In the genomic region with DNA sequence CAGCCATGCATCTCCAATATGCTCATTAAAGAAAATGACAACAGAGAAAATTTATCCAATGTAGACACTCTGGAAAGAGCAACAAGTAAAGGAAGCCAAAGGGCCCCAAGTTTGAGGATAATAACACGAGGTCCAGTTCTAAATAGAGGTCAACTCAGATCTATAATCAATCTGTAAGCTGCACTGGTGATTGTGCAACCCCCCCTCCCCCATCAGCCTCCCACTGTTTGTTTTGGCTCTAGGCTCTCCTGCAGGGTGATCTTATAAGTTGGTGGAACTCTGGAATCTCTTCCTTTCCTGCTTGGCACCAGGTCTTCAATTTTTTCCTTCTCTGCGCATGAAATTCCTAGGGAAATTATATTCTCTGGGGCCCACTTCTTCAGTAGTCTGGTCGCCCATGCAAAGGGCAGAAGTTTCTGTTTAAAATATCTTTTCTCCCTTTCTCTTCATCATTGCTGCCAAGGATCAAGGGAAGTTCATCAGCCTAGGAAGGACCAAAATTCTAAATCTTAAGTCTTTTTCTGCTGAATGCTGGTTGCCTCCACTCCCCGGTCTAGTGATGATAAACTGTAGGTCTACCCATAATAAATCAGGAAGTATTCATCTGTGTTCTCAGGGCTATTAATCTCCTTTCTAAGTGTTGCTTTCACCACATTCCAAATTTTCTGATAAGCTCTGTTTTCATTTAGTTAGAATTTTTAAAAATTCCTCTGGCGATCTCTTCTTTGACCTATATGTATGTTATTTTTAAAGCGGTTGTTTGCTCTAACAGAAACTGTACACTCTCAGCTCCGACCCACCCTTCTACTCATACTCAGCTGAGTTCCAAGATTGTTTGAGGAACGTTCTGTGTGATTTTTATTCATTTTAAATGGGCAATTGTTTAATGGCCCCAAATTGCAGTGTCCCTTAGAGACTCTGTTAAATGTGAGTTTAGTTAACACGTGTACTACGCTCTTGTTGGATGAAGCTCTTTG, we compare ENCODE assay signal across 10 mouse cellular contexts. TPM values are rescaled to one million over a fixed set of nuclear protein-coding genes. Genes with fewer than 3 reads are reported as not detected.
DNase-seq lines count a peak whose midpoint lies in the region; ATAC-seq and TF ChIP-seq lines count a peak whose summit lies in the region.
"Had no signal": no experiment of that assay in that cellular context is flagged by ENCODE, and none has a peak within 500 bp of the region (broad histone marks: within the 10 kb centered on the region; RNA-seq: fewer than 3 reads in every experiment).

No protein-coding gene starts in this region.

- TF ChIP-seq CTCF in lung, postnatal 0 days (IDR thresholded peaks at IDR 0.05), result no peak
- TF ChIP-seq CTCF in liver, postnatal 0 days (IDR thresholded peaks at IDR 0.05; ENCODE audit: low read depth), result no peak

- 38% methylated on average over 10 of the region's 10 CpGs for WGBS in lung, postnatal 0 days
- WGBS in heart, embryonic 12.5 days, result 47% methylated on average over 10 of the region's 10 CpGs
- 64% methylated on average over 10 of the region's 10 CpGs for WGBS in liver, postnatal 0 days (ENCODE audit: insufficient replicate concordance)

- no peak for ATAC-seq in lung, postnatal 0 days
- peak; percentile 33; the same call in 1 of the 2 replicates for ATAC-seq in heart, embryonic 12.5 days (ENCODE audit: insufficient number of reproducible peaks, low FRiP score)
- 0 out of 2 replicates have a peak, but pooled peaks have one; percentile 31 for ATAC-seq in liver, postnatal 0 days
- ATAC-seq: midbrain, embryonic 13.5 days had no signal

- no peak overlapping the region for H3K9ac ChIP-seq in lung, postnatal 0 days (replicated peaks; ENCODE audit: low read depth)
- no peak overlapping the region for H3K9ac ChIP-seq in heart, embryonic 12.5 days
- H3K9ac ChIP-seq in liver, postnatal 0 days (replicated peaks), result no peak overlapping the region
- H3K9ac ChIP-seq: midbrain, embryonic 13.5 days had no signal

- 0 out of 2 replicates have a peak, but pooled peaks cover 4% of the 10 kb centered on the region for H3K4me1 ChIP-seq in lung, postnatal 0 days (ENCODE audit: insufficient read depth, low read depth, low read length)
- peaks cover 4% of the 10 kb centered on the region; the same call in 1 of the 2 replicates for H3K4me1 ChIP-seq in heart, embryonic 12.5 days (replicated peaks)
- peaks cover 9% of the 10 kb centered on the region for H3K4me1 ChIP-seq in liver, postnatal 0 days (ENCODE audit: insufficient read depth)
- H3K4me1 ChIP-seq: midbrain, embryonic 13.5 days had no signal

- no peaks in the 10 kb centered on the region for H3K36me3 ChIP-seq in lung, postnatal 0 days (ENCODE audit: insufficient read depth, low read length)
- H3K36me3 ChIP-seq in heart, embryonic 12.5 days, result no peaks in the 10 kb centered on the region
- H3K36me3 ChIP-seq in liver, postnatal 0 days (replicated peaks; ENCODE audit: insufficient read depth, low read length), result no peaks in the 10 kb centered on the region
- H3K36me3 ChIP-seq: G1E; midbrain, embryonic 13.5 days had no signal

- no peak for TF ChIP-seq EP300 in lung, postnatal 0 days (IDR thresholded peaks at IDR 0.05)
- TF ChIP-seq EP300 in liver, postnatal 0 days (IDR thresholded peaks at IDR 0.05; ENCODE audit: low read depth), result no peak

- no peak overlapping the region for H3K4me3 ChIP-seq in lung, postnatal 0 days (ENCODE audit: low read depth, low read length)
- no peak overlapping the region for H3K4me3 ChIP-seq in heart, embryonic 12.5 days
- no peak overlapping the region for H3K4me3 ChIP-seq in liver, postnatal 0 days (ENCODE audit: low read depth, low read length)
- H3K4me3 ChIP-seq: midbrain, embryonic 13.5 days had no signal

- peak; percentile 28 to 40 for DNase-seq in lung, adult 18-20 months
- no peak for DNase-seq in lung, postnatal 0 days (ENCODE audit: low spot score)
- DNase-seq in kidney, adult 11 months, result peak; percentile 25
- peak; percentile 55 for DNase-seq in liver, postnatal 0 days
- DNase-seq in cerebellum, postnatal 36 days, result no peak
- no peak for DNase-seq in thymus, postnatal 0 days (ENCODE audit: low spot score)
- DNase-seq: cerebellum, postnatal 25 days had no signal

- no peaks in the 10 kb centered on the region for H3K9me3 ChIP-seq in lung, postnatal 0 days (ENCODE audit: low read length)
- no peaks in the 10 kb centered on the region for H3K9me3 ChIP-seq in heart, embryonic 12.5 days (replicated peaks)
- H3K9me3 ChIP-seq in liver, postnatal 0 days (ENCODE audit: low read length), result no peaks in the 10 kb centered on the region
- H3K9me3 ChIP-seq: midbrain, embryonic 13.5 days had no signal

- no peaks in the 10 kb centered on the region for H3K27me3 ChIP-seq in lung, postnatal 0 days (replicated peaks; ENCODE audit: insufficient read depth, low read length)
- H3K27me3 ChIP-seq in heart, embryonic 12.5 days (replicated peaks), result no peaks in the 10 kb centered on the region
- H3K27me3 ChIP-seq in liver, postnatal 0 days (ENCODE audit: insufficient read depth, low read length), result no peaks in the 10 kb centered on the region
- H3K27me3 ChIP-seq: midbrain, embryonic 13.5 days had no signal

- H3K4me2 ChIP-seq in lung, postnatal 0 days (replicated peaks; ENCODE audit: low read depth, low read length), result no peak overlapping the region
- H3K4me2 ChIP-seq in heart, embryonic 12.5 days, result no peak overlapping the region
- H3K4me2 ChIP-seq in liver, postnatal 0 days (ENCODE audit: low read depth, low read length), result no peak overlapping the region
- H3K4me2 ChIP-seq: midbrain, embryonic 13.5 days had no signal

- no peak overlapping the region for H3K27ac ChIP-seq in lung, postnatal 0 days (ENCODE audit: low read length)
- 0 out of 2 replicates have a peak overlapping the region, but pooled peaks have one; percentile 3 for H3K27ac ChIP-seq in heart, embryonic 12.5 days (ENCODE audit: poor library complexity, severe bottlenecking)
- H3K27ac ChIP-seq in liver, postnatal 0 days (ENCODE audit: low read depth), result 0 out of 2 replicates have a peak overlapping the region, but pooled peaks have one; percentile 29
- H3K27ac ChIP-seq: midbrain, embryonic 13.5 days had no signal

RNA-seq across cellular contexts. Expression of a gene that starts 24.4 kb away (rescaled TPM):
- 216 and 320 TPM in 2 replicates for polyA plus RNA-seq in lung, postnatal 0 days (2015; fragmentation: Nextera tagmentation; extraction: Ambion mirVana)
- polyA plus RNA-seq in heart, embryonic 12.5 days (2016; fragmentation: Nextera tagmentation; extraction: Ambion mirVana), result 21.2 and 21.6 TPM in 2 replicates
- polyA plus RNA-seq in liver, postnatal 0 days (2015; fragmentation: Nextera tagmentation; extraction: Ambion mirVana), result 70.1 and 74.2 TPM in 2 replicates
- polyA plus RNA-seq in thymus, postnatal 0 days (2015; fragmentation: Nextera tagmentation; extraction: Ambion mirVana), result 115 and 137 TPM in 2 replicates
- polyA plus RNA-seq: G1E had no signal

Comparison
In these comparisons a context has a peak if more than half of its experiments do, and no peak if none do; other contexts are left out.
1. DNase-seq: peak in lung, adult 18-20 months (2 of 2), kidney, adult 11 months (single experiment) and liver, postnatal 0 days (single experiment); none in lung, postnatal 0 days (single experiment), cerebellum, postnatal 36 days (0 of 2) and thymus, postnatal 0 days (single experiment).